Mouse (Mus musculus): ENCODE measurements at regions not wholly inside any gene's neighbourhood (a gene's known extent, or its start where the extent isn't known, plus 50 kb on each side); places are given as distances from the start of the nearest gene placed in this dataset.

DNA sequence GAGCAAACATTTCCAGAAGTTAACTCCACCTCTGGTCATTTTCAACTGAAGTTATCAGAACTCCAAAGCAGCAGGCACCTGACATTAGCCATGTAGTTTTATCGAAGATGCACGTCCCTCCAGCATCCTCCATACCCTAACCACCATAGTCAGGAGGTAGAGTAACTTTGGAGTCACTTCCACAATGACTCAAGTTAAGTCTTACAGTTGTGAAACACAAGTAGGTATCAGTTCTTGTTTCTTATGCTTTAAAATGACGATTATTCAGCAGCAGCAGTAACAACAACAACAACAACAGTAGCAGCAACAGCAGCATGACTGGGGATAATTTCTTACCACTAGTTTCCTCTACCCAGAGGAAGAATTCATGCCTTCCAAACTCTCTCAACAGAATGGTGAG is 51.3 kb upstream of the Tank start:
- DNase-seq: no peak

DNA sequence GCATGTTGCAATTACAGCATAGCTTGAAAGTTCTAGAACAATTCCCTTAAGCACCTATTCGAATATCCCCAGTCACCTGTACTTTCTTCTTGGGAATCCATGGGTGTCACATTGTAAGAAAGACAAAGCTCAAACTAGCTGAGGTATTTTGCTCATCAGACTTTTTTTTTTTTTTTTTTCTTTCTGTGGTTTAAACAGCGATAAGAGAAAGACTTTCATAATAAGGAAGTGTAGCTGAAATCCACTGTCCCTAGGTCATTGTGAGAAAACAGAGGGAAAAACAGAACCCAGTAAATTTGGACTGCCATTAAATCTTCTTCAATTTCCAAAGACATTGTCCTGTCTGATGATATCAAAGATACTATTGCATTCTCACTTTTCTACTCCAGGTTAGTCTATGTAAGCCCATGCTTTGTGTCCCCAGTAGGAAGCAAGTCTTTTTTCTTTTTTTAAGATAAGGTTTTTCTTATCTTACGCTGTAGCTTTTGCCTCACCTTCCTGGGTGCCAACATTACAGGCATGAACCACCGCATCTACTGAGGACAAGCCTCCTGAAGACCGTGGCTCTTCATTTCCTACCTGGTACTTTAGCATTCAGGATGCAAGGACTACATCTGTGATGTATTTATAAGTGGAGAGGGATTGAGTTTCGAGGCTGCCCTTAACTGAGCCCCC is 54.2 kb upstream of the Tank start:
- no peak for DNase-seq

DNA sequence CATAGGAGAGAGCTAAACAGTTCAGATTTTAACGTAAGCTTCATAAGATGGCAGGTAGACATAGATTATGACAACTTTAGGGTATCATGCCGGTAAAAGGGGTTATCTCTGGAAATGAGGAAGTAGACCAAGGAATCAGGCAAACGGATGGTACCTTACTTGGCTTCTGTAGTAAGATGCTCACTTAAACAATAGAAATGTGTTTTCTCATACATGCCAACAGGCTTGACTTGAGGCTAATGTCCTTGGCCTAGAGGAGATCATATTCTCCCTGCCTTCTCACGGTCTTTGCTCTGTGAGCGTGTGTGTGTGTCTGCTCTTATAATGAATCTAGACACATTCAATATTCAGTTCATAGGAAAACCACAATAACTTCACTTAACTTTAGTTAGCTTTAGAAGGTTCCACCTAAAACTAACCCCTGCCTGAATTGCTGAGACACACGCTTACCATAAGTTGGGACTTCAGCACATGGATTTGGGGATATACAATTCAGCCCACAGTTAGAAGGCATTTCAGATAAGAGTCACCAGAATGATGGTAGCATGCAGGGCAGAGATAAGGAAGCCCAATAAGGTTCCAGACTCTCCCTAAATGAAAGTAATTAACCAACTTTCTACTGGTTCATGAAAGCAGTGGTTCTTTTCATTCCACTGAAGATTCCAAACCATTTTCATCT is 63.8 kb upstream of the Tank start:
- DNase-seq: no peak

DNA sequence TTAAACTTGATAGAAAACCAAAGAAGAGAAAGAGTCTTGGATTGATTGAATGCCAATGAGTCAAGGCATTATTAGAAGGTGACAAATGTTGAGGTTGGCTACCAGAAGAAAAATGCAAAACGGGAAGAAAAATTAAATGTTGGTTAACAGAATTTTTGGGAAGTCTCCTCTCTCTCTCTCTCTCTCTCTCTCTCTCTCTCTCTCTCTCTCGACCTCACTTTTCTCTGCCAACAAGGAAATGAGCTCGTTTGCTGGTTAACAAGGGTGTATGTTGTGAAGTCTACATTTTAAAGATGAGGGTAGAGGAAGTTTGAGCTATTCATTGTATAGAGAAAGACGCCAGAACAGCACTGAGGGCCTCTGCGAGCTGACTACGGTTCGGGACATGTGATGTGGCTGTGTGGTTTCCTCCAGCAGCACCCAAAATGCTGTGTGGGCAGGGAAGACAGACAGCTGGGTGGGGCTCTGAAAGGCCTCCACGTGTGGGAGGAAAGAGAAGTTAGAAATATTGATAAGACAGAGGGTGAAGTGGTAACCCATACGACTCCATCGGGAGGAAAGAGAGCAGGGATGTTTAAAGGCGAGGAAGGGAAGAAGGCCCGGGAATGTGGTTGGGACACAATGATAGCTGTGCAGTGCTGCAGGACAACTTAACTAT is 64.5 kb upstream of the Tank start:
- peak; percentile 10 for DNase-seq

DNA sequence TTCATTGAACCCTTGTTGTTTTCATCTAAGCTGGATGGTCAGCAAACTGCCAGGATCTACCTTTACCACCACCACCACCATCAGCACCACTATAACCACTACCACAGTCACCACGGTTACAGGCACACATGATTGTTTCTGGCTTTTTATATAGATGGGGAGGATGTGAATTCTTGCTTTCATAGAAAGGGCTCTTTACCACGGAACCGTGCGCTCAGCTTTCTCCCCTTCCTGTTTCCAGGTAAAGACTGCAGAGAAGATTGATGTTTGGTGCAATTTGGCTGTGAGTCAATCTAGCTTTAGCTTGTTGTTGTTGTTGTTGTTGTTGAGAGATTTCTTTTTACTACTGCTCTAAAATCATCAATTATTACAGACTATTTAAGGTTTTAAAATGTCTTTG is 74.8 kb upstream of the Tank start:
- no peak for DNase-seq

DNA sequence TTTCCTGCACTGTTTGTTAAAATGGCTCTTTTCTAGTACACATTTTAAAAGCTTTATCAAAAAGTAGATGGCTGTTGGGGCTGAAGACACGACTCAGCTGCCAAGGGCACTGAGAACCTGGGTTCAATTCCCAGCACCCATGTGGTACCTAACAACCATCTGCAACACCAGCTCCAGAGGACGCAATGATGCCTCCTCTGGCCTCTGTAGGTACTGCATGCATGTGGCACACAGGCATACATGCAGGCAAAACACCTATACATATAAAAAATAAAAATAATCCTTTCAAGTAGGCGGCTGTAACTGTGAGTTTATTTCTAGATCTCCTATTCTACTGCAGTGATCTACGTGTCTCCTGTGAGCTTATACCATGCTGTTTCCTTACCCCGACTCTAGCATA is 76.5 kb upstream of the Tank start:
- DNase-seq: no peak

DNA sequence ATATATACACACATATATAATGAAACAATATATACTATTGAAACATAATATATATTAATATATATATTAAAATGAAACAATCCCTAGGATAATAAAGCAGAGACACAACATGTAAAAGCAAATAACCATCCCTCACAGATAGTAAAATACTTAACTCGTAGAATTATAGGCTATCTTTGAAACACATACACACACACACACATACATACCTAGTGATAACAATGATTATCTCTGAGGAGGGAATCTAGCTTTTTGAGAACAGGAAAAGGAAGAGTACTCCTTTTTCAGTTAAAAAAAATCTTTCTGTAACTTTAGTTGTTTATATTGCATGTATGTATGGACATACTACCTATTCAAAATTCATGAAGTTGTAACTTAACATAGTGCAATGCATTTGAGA is 79.1 kb upstream of the Tank start:
- DNase-seq: no peak

DNA sequence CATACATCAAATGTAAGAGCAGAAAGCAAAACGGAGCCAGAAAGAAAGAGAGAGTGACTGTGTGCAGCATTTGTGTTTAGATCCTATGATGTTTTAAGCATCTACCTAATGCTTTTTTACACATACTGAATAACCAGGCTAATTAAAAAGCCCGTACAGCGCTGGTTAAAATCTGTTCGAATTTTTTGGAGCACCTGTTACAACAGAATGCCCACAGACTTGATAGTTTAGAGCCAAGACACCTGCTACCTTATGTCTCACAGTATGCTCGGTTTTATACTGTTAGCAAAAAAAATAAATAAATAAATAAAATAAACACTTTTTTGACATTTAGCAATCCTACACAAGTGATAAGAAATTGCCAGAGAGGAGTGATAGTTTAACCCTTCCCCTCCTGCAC is 80.5 kb upstream of the Tank start:
- DNase-seq: no peak

DNA sequence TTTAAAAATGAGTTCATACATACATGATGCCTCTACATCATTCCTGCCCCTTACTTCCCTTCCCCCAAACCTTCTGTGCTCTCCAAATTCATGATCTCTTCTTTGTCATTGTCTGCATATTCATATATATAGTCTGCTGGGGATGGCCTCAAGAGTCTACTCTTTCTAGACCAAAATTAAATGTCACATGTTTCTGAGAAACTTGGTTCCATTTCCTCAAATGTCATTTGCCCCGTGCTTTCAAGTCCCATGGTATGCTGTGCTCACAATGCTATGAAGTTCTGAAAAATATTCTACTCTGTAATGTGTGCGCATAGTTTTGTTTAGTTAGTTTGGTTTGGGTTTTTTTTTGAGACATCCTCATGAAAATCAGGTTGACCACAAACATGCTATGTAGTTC is 81.4 kb upstream of the Tank start:
- DNase-seq: no peak

DNA sequence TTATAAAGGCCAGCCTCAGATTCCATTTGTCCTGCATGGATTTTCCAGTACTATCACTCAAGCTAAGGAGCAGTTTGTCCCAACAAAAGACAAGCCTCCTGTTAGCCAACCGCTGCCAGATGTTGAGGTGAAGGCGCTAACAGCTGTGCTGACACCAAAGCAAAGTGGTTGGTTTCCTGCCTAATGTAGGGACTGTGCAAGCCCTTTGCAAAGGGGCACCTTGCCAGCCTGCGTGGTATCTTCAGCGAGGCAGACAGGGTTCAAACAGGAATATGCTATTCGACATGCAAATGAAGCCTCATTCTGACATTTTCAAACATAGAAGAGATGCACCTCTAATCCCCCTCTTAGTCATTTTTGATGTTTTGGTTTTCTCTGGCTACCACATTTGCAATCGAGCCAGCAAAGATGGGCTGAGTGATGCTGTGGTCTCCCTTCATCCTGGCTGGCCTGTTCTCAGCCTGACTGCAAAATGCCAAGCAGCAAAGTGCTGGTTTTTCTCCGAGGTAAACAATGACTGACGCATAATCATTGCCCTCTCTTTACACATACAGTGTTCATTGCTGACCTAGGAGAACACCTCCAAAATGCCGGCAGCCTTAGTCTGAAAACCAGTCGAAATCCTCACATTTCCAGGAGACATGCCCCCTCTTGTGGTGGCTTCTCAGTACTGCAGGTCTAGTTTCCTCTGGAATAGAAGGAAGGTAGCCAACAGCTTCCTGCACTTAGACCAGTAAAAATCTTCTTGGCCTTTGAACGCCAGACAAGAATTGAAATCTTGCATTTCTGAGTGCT is 84.3 kb upstream of the Tank start:
- peak; percentile 86 for DNase-seq

DNA sequence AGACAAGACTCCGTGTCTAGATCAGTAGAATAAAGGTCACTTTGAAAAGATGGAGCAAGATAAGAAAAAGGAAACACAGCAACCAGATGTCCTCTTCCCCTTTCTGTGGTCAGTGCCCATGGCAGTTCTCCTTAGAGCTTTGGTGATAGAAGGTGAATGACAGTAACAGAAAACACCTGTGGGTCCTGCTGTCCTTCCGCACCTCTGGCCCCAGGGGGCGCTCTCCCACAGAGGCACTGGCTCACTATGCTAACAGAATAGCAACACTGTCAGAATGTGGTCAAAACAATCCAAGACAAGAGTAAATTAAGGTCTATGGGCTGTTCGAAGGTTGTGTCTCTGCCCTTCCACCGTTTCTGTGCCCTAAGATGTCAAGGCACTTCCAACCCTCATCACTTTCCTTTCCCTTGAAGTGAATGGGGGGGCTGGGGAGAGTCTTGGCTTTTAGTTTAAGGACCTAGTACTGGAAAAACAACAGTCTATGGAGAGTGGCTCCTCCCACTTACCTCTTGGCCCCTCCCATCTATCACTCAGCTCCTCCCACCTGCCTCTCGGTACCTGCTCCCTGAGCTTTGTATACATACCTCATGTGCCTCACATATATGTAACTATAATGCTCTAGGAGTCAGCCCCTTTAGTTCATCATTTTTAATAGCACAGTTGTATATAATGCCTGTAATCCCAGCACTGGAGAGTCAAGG is 86.2 kb upstream of the Tank start:
- DNase-seq: peak; percentile 57

DNA sequence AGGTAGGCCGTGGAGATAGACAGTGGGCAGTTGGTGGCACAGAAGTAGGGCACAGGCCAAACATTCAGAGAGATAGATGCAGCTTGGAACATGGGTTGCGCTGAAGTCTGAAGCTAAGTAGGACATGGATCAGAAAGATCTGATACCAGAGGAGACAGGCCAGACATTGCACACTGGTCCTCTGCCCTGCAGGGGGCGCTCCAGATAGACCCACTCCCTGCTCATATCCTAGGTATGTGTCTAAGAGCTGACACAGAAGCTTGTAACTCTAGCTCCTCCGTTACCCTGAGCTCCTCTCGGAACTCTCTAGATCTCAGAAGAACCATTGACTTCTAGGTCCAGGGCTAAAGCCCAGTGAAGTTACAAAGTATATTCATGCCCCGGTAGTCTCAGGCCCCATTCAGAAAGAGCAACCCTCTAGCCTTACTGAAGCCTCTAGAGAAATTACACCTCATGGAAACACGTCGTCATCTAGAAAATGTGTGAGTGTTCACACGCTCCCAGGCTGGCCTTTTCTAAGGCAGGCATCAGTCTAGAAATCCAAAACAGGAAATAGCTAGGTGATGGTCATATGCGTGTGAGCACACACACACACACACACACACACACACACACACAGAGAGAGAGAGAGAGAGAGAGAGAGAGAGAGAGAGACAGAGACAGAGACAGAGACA is 87.8 kb upstream of the Tank start:
- DNase-seq: no peak

DNA sequence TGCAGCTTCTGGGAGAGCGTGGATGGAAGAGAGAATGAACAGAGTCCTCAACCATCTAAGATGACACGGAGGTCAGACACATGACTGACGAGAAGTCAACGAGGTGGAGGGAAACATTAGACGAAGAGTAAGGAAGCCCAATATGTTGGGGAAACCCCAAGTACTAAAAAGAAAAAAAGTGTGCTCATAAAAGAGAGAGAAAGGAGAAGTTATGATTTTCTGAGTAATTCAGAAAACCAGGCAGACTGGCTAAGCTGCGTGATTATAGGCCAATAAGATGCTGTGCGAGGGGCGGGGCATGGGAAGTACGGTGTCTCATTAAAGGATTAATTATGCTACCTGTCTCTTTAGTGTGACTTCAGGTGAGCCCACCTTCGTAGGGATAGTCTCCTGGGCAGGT is 88.6 kb upstream of the Tank start:
- no peak for DNase-seq

DNA sequence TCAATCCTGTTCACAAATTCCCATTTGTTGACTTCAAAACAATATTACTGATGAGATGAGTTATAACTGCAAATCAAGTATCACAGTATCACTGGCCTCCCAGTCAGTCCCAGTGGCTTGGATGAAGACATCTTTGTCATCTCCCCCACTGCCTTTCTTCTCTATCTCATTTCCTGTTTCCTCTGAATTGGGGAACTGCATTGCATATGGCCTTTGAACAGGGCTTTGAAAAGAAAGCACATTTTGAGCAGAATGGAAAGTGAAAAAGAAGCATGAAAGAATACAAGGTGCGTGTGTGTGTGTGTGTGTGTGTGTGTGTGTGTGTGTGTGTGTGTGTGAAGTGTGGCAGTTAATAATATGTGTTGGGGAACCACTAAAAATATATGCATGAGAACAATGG is 94.6 kb upstream of the Tank start:
- DNase-seq: no peak

DNA sequence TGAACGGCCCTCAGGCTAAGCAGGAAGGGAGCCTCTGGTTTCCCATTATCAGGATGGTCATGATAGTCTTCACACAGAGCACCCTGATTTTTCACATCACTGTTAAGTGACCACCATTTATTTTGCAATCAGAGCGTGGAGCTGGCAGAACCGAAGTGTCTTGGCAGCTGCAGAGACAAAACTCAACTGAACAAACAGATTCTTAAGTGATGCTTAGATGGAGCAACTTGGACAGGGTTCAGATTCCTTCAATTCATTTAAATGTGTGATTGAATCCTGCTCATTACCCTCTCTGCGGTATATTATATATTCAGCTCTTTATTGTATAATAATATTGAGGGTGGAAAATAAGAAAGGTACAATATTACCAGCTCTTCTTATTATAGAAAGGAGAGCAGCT is 101.7 kb upstream of the Tank start:
- peak; percentile 27 for DNase-seq

DNA sequence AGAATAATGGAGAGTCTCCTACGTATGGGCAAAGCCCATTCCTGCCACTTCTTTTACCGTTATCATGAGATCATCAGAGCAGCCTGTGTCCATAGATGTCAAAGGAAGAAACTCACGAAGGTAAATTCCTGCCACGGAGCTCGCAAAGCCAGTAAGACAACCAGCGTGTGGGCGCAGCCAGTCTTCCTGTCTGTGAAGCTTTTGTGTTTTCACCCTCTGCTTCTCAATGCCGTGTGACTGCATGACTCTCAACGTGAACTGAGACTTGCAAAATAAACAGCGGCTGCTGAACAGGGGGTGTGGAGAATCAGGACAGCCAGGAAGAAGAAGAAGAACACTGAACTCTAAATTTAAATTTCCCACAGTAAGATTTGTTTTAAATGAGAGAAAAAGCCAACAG is 103.8 kb upstream of the Tank start:
- no peak for DNase-seq

DNA sequence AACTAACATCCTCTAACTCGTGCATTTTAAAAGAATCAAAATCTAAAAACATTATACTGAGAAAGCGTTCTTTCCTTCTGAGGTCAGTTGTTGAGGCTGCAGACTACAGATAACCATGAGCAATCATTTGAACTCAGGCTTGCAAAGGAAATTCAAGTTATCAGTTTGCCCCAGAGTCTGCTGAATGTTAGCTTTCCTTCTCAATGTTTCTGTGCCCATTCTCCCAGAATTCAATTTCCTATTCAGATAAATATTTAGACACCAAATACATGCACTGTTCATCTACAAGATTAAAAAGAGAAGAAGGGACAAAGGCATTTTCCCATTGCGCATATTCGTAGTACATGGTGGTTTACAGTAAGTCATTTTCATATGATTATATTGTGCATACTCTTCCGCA is 107.9 kb upstream of the Tank start:
- DNase-seq: no peak

DNA sequence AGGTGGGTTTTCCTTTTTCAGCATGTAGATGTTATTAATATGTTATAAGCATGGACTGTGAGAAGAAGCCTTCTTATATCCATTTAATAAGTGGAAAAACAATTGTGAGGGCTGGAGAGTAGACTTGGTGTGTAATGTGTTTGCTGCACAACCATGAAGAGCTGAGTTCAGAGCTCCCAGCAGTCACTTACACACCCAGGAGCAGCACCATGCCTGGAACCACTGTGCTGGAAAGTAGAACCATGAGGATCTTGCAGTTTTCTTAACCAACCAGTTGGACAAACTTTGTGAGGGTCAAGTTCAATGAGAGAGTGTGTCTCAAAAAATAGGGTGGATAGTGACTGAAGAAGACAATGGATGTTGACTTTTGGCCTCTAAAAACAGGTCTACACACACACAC is 108.3 kb upstream of the Tank start:
- no peak for DNase-seq

DNA sequence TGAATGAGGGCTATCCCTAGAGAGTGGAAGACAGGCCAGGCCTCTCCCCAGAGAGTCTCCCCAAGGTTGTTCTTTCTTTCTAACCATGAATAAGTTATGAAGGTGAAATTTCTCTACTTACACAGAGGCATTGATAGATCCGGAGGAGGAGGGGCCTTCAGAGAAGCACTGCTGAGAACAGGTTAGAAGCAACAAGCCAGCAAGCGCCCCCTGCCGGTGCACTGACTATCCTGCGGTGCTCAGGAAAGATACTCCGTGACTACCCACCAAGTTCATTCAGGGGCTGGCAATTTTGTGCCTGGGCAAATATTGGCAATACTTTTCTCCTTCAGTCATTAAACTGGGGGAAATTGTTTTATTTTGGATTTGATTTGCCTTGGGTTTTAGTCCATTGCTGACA is 122.5 kb upstream of the Tank start:
- peak; percentile 73 for DNase-seq

DNA sequence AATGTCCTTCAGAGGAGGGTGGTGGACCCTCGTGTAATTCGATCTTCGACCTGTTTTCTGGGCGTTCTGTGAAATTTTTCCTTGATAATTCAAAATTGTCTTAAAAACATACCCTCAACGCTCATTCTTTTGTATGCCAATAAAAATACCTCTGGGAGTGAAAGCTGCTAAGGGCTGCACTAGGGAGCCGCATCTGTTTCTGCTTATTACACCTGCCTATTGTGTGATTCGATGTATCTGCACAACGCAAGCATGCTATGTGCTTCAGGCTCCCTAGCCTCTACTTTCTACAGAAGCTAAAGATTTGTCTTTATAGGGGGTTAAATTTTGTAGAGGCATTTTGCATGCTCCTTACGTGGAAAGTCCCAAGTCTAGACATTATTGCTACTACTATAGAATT is 123.7 kb upstream of the Tank start:
- DNase-seq: no peak

DNA sequence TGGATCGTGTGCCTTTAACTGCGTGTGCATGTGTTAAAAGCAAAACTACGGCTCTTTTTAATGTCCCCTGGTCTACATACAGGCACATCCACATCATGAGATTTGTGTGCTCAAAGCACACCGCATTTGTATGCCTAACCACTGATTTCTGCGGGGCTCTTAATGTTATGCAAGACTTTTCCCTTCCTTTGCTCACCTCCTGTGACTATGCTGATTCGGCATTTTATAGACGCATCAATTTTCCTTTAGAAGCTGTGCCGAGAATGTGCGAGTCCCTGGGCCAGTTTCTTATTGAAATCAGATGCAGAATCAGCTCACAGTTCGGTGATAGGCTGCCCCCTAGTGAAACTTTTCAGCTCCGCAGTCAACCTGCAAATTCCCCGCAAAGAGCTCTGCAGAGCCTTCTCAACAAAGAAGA is 124.1 kb upstream of the Tank start:
- peak; percentile 89 for DNase-seq

DNA sequence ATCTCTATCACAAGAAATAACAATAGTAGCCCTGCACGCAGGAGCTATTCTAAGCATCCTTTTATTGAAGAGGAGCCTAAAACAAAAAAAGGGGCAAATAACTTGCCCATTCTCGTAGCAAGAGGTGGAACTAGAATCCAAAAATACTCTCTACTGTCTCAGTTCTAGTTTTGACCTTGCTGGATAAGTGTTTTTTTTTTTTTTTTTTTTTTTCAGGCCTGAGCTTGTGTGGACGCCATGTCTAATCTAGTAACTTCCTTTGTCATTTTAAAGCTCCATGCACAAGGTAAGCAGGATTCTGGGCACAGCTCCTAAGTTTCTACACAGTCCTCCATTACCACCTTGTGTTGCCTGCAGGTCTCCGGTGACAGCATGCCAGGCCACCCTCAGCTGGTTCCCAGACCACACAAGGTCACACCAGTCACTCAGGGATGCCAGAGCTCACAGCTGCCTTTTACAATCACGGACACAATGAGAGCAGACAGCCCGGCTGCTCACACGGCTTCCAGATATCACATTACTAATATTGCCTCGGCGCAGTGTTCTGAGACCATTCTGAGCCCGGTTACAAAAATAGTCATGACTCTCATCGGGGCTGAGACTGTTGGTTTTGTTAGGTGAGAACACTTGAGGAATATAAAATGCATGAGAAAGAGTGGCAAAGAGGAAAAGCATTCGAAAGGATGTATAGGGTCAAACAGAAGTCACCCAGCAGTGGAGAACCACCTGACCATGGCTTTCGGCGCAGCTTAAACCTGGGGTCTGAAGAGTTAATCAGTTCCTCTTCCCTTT is 124.7 kb upstream of the Tank start:
- DNase-seq: no peak

All from lung, postnatal 14 days (tissue).